Mouse (Mus musculus) intestine, embryonic 15.5 days (tissue): Measurements from ENCODE around the gene Fadd. TPM values are rescaled to one million over a fixed set of nuclear protein-coding genes. Genes with fewer than 3 reads are reported as not detected.

Source experiments
- ATAC-seq: fragments of 200-750 bp; cut with Nextera tagmentation; 2 replicates; pipeline ENCODE4 v1.8.0; 2017; ENCODE audit warnings: moderate TSS enrichment, moderate library complexity
- H3K27ac ChIP-seq: fragments of 300-500 bp; sonication (generic); 2 replicates; pipeline ENCODE4 v1.5.1; 2015; ENCODE audit warnings: mild to moderate bottlenecking, inconsistent platforms
- H3K27me3 ChIP-seq: fragments of 300-500 bp; sonication (generic); replicated peaks from 2 replicates; pipeline ENCODE4 v1.6.1; 2015; ENCODE audit warnings: inconsistent platforms
- H3K36me3 ChIP-seq: fragments of 300-500 bp; sonication (generic); 2 replicates; pipeline ENCODE4 v1.6.1; 2015; ENCODE audit warnings: inconsistent platforms
- H3K4me1 ChIP-seq: fragments of 300-500 bp; sonication (generic); replicated peaks from 2 replicates; pipeline ENCODE4 v1.6.1; 2015; ENCODE audit warnings: inconsistent platforms
- H3K4me2 ChIP-seq: fragments of 300-500 bp; sonication (generic); replicated peaks from 2 replicates; pipeline ENCODE4 v1.6.1; 2015; ENCODE audit warnings: mild to moderate bottlenecking, inconsistent platforms
- H3K4me3 ChIP-seq: fragments of 300-500 bp; sonication (generic); replicated peaks from 2 replicates; pipeline ENCODE4 v1.5.1; 2015; ENCODE audit warnings: inconsistent platforms
- H3K9ac ChIP-seq: fragments of 300-500 bp; sonication (generic); 2 replicates; pipeline ENCODE4 v1.6.1; 2015; ENCODE audit warnings: inconsistent platforms
- H3K9me3 ChIP-seq: fragments of 300-500 bp; sonication (generic); 2 replicates; pipeline ENCODE4 v1.6.1; 2016; ENCODE audit warnings: inconsistent platforms
- WGBS: fragments of 180-500 bp; shearing (Covaris S2); methylation state at CpG from one replicate; pipeline ENCODE4 v1.1.7; 2015; 5-methylcytosine and 5-hydroxymethylcytosine counted together
- polyA plus RNA-seq: library from polyadenylated mRNA; unstranded; fragments of >200 nt; fragmentation: Nextera tagmentation; extraction: Ambion mirVana; gene quantifications from 2 replicates; pipeline ENCODE4 v1.2.1, GENCODE M21; 2015

Gene Fadd
- polyA plus RNA-seq, 1 experiment from 2014 or later, result 13.0 TPM

GRCm38 (mm10) chr7:144609568-144609967 lies 27.3 kb upstream of the Fadd start:
- H3K9me3 ChIP-seq, result no peaks in the 10 kb centered on the region
- ATAC-seq, result no peak
- H3K36me3 ChIP-seq, result no peaks in the 10 kb centered on the region
- no peak overlapping the region for H3K9ac ChIP-seq
- 82% methylated on average over 7 of the region's 7 CpGs for WGBS
- no peak overlapping the region for H3K4me2 ChIP-seq
- 0 out of 2 replicates have a peak, but pooled peaks cover 3% of the 10 kb centered on the region for H3K4me1 ChIP-seq
- H3K4me3 ChIP-seq, result no peak overlapping the region
- no peaks in the 10 kb centered on the region for H3K27me3 ChIP-seq
- no peak overlapping the region for H3K27ac ChIP-seq

- Histone ChIP-seq H3K27me3 (no peaks in the 10 kb centered on the region), H3K4me1 (0 out of 2 replicates have a peak, but pooled peaks cover 4% of the 10 kb centered on the region), H3K4me2 (no peak overlapping the region), H3K9me3 (no peaks in the 10 kb centered on the region), H3K27ac (no peak overlapping the region), H3K4me3 (no peak overlapping the region), H3K36me3 (no peaks in the 10 kb centered on the region), H3K9ac (no peak overlapping the region)
- ATAC-seq, result no peak
- WGBS, result 90% methylated on average over 15 of the region's 15 CpGs
Observed at GRCm38 (mm10) chr7:144607862-144608261, 25.6 kb upstream of the Fadd start.

- no peaks in the 10 kb centered on the region for H3K36me3 ChIP-seq
Observed at GRCm38 (mm10) chr7:144604735-144605134, 22.5 kb upstream of the Fadd start.

GRCm38 (mm10) chr7:144604291-144604690 lies 22.0 kb upstream of the Fadd start:
- Histone ChIP-seq H3K27me3 (no peaks in the 10 kb centered on the region), H3K9ac (no peak overlapping the region), H3K27ac (no peak overlapping the region), H3K36me3 (no peaks in the 10 kb centered on the region), H3K4me1 (0 out of 2 replicates have a peak, but pooled peaks cover 4% of the 10 kb centered on the region), H3K9me3 (no peaks in the 10 kb centered on the region), H3K4me3 (no peak overlapping the region), H3K4me2 (no peak overlapping the region)
- WGBS, result 95% methylated on average over 2 of the region's 2 CpGs
- ATAC-seq, result no peak

More at GRCm38 (mm10) chr7:144604735-144605134, 22.5 kb upstream of the Fadd start:
- 41% methylated on average over 4 of the region's 4 CpGs for WGBS
- no peak overlapping the region for H3K4me2 ChIP-seq
- no peak overlapping the region for H3K27ac ChIP-seq
- H3K9me3 ChIP-seq, result no peaks in the 10 kb centered on the region
- H3K4me3 ChIP-seq, result no peak overlapping the region
- no peaks in the 10 kb centered on the region for H3K27me3 ChIP-seq
- no peak overlapping the region for H3K9ac ChIP-seq
- ATAC-seq, result no peak
- 0 out of 2 replicates have a peak, but pooled peaks cover 4% of the 10 kb centered on the region for H3K4me1 ChIP-seq

- Histone ChIP-seq H3K27me3 (no peaks in the 10 kb centered on the region), H3K9ac (no peak overlapping the region), H3K36me3 (peaks cover 3% of the 10 kb centered on the region; the same call in 1 of the 2 replicates), H3K27ac (no peak overlapping the region), H3K9me3 (no peaks in the 10 kb centered on the region), H3K4me1 (0 out of 2 replicates have a peak, but pooled peaks cover 4% of the 10 kb centered on the region), H3K4me2 (no peak overlapping the region), H3K4me3 (no peak overlapping the region)
- WGBS, result 74% methylated on average over 6 of the region's 6 CpGs
- no peak for ATAC-seq
Observed at GRCm38 (mm10) chr7:144600333-144600900, 18.2 kb upstream of the Fadd start.

GRCm38 (mm10) chr7:144589508-144589907 lies 7.2 kb upstream of the Fadd start:
- Histone ChIP-seq H3K4me1 (no peaks in the 10 kb centered on the region), H3K36me3 (no peaks in the 10 kb centered on the region), H3K4me3 (no peak overlapping the region), H3K4me2 (no peak overlapping the region), H3K9me3 (no peaks in the 10 kb centered on the region), H3K27ac (no peak overlapping the region), H3K27me3 (no peaks in the 10 kb centered on the region), H3K9ac (no peak overlapping the region)
- ATAC-seq, result no peak
- WGBS, result 75% methylated on average over 3 of the region's 3 CpGs

- ATAC-seq, result no peak
- WGBS, result 54% methylated on average over 2 of the region's 2 CpGs
- H3K4me2 ChIP-seq, result no peak overlapping the region
- H3K36me3 ChIP-seq, result no peaks in the 10 kb centered on the region
- no peaks in the 10 kb centered on the region for H3K27me3 ChIP-seq
- no peak overlapping the region for H3K27ac ChIP-seq
- H3K4me1 ChIP-seq, result peaks cover 10% of the 10 kb centered on the region
- no peak overlapping the region for H3K9ac ChIP-seq
- H3K9me3 ChIP-seq, result no peaks in the 10 kb centered on the region
- H3K4me3 ChIP-seq, result no peak overlapping the region
Observed at GRCm38 (mm10) chr7:144587291-144587690, 5.0 kb upstream of the Fadd start.

- Histone ChIP-seq H3K9ac (no peak overlapping the region), H3K4me2 (no peak overlapping the region), H3K27me3 (no peaks in the 10 kb centered on the region), H3K4me1 (peaks cover 16% of the 10 kb centered on the region), H3K36me3 (no peaks in the 10 kb centered on the region), H3K4me3 (no peak overlapping the region), H3K9me3 (no peaks in the 10 kb centered on the region), H3K27ac (no peak overlapping the region)
- 19% methylated on average over 6 of the region's 6 CpGs for WGBS
- ATAC-seq, result no peak
Observed at GRCm38 (mm10) chr7:144585648-144586047, 3.4 kb upstream of the Fadd start.

- ATAC-seq, result no peak
- Histone ChIP-seq H3K27ac (no peak overlapping the region), H3K4me1 (peaks cover 17% of the 10 kb centered on the region), H3K4me3 (no peak overlapping the region), H3K9me3 (no peaks in the 10 kb centered on the region), H3K9ac (no peak overlapping the region), H3K4me2 (no peak overlapping the region), H3K36me3 (0 out of 2 replicates have a peak, but pooled peaks cover 12% of the 10 kb centered on the region), H3K27me3 (no peaks in the 10 kb centered on the region)
- WGBS, result 4% methylated on average over 4 of the region's 4 CpGs
Observed at GRCm38 (mm10) chr7:144583619-144584018, 1.4 kb upstream of the Fadd start.

- no peaks in the 10 kb centered on the region for H3K9me3 ChIP-seq
- 0 out of 2 replicates have a peak, but pooled peaks cover 12% of the 10 kb centered on the region for H3K36me3 ChIP-seq
- peak overlapping the region; percentile 88 for H3K9ac ChIP-seq
- H3K4me1 ChIP-seq, result peaks cover 17% of the 10 kb centered on the region
- H3K27me3 ChIP-seq, result no peaks in the 10 kb centered on the region
- peak overlapping the region; percentile 82 for H3K4me2 ChIP-seq
- H3K4me3 ChIP-seq, result peak overlapping the region; percentile 91
- peak; percentile 96 for ATAC-seq
- under 1% methylated on average over 43 of the region's 43 CpGs for WGBS
- H3K27ac ChIP-seq, result peak overlapping the region; percentile 94
Observed at GRCm38 (mm10) chr7:144581559-144582283, 542 bp downstream of the Fadd start.

GRCm38 (mm10) chr7:144577876-144578275 lies 4.4 kb downstream of the Fadd start:
- Histone ChIP-seq H3K9ac (no peak overlapping the region), H3K27ac (no peak overlapping the region), H3K4me3 (no peak overlapping the region), H3K4me1 (peaks cover 9% of the 10 kb centered on the region), H3K9me3 (no peaks in the 10 kb centered on the region), H3K4me2 (no peak overlapping the region), H3K27me3 (no peaks in the 10 kb centered on the region), H3K36me3 (0 out of 2 replicates have a peak, but pooled peaks cover 12% of the 10 kb centered on the region)
- no peak for ATAC-seq
- WGBS, result 85% methylated on average over 5 of the region's 5 CpGs

GRCm38 (mm10) chr7:144572234-144572633 lies 10.0 kb downstream of the Fadd start:
- 0 out of 2 replicates have a peak, but pooled peaks cover 3% of the 10 kb centered on the region for H3K4me1 ChIP-seq
- WGBS, result 79% methylated on average over 5 of the region's 5 CpGs
- no peaks in the 10 kb centered on the region for H3K27me3 ChIP-seq
- H3K27ac ChIP-seq, result no peak overlapping the region
- no peak overlapping the region for H3K4me2 ChIP-seq
- no peak for ATAC-seq
- H3K9me3 ChIP-seq, result no peaks in the 10 kb centered on the region
- H3K4me3 ChIP-seq, result no peak overlapping the region
- H3K36me3 ChIP-seq, result no peaks in the 10 kb centered on the region
- H3K9ac ChIP-seq, result no peak overlapping the region
